Mouse (Mus musculus) embryo, embryonic 9.5 days (tissue): ENCODE data around the gene Polr3gl.

Experiments used
- DNase-seq: peaks from one replicate; pipeline ENCODE4 v3.0.0-alpha.2; 2017; ENCODE audit errors: extremely low spot score

Gene Polr3gl

DNA sequence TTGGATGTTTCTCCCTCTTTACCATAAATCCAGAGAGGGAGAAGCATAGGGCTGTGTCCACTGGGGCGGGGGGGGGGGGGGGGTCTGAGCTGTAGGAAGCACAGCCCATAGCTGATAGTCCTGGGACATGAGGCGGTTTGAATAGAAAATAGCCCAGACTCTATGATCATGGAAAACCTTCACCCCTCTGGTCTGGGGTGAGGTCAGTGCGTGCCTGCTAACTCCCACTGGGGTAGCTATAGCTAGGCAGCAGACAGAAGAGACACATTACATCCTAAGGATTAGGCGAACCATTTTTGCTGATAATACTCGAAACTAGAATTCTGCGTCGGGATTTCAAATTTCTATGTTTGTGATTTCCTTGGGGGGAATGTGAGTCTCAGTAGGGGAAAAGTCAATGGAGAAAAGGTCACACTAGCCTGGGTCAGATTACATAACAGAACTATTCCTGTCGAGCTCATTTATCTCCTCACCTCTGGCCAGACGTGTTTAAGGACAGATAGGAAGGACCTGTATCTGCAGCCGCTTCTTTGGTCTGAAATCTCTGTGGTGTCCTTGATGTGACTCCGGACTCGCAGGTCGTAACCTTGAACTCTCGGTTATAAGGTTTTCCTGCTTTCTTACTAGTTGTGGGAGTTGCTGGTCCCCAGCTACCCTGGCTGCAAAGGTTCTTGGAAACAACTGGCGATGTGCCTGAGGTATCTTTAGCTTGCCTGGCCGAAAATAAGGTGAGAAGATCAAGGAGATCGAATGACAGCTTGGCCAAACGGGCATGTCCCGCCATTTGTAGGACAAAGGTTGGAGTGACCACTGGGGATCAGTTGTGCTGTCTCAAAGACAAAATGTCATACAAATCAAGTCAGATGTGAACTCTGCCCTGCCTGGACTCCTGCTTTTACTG lies 20.1 kb downstream of the Polr3gl start:
- DNase-seq = no peak

DNA sequence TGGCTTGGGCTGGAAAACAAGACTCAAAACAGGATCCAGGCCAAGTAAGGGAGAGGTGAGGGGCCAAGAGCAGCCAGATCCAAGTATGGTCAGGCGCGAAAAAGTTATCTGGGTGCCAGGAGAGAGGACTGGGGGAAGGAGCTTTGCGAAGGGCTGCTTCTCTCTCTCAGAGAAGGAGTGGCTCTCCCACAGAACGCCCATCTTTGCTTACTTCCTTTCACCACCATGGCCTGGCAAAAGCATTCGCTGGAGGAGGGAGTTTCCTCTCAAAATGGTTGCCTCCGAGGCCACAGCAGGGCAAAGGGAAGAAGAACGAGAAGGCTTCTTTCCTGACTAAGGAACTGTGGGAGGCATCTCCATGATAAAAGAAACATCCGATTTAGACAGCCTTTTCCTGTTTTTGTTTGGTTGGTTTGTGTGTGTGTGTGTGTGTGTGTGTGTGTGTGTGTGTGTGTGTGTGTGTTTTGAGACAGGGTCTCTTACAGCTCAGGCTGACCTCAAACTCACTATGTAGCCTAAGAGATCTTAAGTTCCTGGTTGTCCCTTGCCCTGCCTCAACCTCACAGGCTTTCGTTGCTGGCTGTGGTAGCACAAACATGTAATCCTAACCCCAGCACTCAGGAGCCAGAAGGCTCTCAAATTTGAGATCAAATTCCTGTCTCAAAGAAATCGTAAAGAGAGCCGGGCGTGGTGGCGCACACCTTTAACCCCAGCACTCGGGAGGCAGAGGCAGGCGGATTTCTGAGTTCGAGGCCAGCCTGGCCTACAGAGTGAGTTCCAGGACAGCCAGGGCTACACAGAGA lies 21.9 kb downstream of the Polr3gl start:
- no peak for DNase-seq

DNA sequence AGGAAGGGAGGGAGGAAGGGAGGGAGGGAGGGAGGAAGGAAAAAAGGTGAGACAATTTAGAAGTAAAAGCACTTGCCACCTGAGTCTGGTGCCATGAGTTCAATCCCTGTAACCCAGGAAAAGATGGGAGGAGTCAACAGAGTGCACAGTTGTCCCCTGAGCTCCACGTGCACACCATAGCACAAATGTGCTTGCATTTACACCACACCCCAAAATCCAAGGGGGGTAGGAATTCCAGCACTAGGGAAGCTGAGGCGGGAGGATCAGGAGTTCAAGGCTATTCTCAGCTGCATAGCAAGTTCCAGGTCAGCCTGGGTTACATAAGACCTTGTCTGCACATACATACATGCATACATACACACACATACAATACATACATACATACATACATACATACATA lies 22.6 kb downstream of the Polr3gl start:
- no peak for DNase-seq

DNA sequence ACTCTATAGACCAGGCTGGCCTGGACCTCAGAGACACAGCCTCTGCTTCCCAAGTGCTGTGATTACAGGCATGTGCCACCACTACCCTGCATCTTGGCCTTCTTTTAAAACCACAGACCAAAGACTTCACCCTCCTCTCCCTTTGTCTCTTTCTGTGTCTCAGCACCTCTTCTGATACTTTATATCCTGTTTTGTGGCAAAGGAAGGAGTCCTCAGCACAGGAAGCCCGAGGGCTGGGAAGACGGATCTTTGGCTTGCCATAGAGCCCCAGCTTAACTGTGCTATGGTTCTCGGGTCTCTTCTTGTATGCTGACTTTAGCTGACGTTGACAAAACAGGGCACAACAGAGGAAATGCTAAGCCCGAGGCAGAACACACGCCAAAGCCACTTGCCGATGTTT lies 23.3 kb downstream of the Polr3gl start:
- no peak for DNase-seq

DNA sequence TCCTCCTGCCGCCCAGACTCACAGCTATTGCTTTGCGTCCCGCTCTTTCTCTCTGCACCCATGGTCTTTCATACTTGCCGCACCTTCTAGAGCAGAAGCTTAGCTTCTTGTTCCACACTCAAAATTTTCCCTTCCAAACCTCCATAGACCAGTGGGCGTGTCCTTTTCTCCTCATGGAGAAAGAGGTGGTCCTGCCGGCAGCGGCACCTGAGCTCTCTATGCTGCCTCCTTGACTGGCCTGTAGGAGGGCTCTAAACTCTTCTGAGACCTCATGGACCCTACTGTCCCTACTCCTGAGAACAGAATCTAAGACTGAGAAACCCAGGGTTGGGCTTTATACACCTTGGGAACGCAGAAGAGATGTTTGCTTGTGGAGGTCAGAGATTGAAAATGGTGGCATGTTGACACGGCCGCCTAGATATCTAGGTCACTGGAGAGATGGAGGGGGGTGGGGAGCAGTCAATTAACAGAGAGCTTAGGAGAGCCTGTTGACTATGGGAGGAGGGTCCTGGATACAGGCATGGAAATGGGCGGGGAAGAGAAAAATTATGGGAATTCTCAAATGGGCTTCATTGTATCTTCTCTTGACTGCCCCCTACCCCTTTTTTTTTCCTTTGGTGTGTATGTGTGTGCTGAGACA lies 23.9 kb downstream of the Polr3gl start:
- no peak for DNase-seq

DNA sequence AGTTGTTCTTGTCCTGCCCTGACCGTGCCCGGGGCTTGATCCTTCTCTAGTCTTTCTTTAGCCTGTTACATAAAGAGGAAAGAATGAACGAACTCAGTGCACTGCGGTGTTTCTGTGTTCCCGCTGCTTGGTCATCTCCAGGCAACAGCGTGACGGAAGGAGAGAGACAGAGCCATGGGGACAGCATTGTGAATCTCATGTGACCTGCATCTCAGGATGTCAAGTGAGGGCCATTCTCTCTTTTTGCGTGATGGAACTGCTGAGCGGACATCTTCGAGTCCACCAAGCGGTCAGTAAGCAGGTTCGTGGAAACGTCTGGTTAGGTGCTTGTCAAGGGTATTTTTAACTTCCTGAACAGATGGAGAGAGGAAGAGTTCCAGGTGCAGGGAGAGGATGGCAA lies 24.5 kb downstream of the Polr3gl start:
- DNase-seq = no peak

DNA sequence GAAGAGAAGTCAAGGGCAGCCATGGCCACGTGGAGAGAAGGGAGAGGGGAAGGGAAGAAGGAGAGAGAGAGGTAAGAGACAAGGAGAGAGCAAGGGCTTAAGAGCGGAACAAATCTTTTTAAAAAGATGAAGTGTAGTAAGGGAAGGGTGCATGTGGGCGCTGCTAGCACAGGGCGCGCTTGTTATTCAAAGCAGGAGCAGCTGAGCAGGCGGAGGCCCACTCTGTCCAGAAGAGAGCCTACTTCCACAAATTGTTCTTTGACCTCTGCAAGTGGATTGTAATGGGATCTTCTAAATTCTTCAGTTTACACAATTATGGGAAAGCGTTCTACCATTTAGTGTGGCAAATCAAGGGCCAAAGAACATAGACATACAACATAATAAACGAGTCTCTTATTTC lies 25.4 kb downstream of the Polr3gl start:
- no peak for DNase-seq

DNA sequence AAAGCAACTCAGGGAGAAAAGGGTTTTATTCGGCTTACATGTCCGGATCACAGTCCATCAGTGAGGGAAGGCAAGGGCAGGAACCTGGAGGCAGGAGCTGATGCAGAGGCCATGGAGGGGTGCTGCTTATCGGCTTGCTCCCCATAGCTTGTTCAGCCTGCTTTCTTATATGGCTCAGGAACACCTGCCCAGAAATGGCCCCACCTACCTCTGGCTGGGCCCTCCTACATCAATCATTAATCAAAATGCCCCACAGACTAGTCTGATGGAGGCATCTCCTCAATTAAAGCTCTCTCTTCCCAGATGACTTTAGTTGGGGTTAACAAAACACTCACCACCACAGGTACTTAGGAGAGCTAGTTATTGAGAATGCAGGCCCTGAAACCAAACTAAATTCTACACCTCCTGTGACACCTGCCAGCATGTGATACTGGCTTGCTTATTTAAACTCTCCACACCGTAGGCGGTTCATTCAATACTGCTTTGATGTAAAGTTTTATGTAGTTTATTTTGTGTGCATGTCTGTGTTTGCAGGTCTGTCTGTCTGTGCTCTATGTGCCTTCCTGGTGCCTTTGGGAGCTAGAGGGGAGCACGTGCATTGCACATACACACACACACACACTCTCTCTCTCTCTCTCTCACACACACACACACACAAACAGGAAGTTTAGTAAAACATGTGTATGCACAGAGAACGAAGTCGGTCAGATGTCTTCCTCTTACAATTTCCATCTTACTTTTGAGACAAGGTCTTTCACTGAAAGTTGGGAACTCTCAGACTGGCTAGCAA lies 27.1 kb downstream of the Polr3gl start:
- no peak for DNase-seq

DNA sequence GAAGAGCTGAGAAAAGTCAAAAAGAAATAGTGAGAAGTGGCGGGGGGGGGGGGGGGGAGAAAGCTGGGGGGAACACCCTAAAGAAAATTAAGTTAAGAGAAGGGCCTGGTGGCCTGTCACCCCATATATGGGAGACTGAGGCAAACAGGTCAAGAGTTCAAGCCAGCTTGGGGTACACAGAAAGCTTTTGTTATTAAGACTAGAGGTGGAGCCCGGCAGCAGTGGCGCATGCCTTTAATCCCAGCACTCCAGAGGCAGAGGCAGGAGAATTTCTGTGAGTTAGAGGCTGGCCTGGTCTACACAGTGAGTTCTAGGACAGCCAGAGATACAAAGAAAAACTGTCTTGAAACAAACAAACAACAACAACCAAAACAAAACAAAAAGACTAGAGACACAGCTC lies 28.9 kb downstream of the Polr3gl start:
- no peak for DNase-seq

DNA sequence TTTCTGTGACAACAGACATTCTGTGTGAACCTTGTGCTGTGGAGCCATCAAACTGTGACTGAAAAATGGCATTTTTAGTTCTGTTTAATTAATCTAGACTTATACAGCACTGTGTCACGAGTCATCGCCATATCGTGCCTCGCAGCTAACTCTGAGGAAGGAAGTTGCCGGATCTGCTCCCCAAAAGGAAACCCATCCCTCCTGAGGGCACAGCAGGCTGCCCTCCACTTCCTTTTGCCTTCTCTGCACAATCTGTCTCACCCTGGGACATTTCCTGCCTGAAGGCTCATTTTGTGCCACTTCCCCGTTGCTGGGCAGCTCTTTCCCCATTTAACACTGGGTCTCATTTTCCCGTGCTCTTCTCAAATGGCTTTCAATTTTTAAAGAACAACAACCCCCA lies 29.3 kb downstream of the Polr3gl start:
- no peak for DNase-seq

DNA sequence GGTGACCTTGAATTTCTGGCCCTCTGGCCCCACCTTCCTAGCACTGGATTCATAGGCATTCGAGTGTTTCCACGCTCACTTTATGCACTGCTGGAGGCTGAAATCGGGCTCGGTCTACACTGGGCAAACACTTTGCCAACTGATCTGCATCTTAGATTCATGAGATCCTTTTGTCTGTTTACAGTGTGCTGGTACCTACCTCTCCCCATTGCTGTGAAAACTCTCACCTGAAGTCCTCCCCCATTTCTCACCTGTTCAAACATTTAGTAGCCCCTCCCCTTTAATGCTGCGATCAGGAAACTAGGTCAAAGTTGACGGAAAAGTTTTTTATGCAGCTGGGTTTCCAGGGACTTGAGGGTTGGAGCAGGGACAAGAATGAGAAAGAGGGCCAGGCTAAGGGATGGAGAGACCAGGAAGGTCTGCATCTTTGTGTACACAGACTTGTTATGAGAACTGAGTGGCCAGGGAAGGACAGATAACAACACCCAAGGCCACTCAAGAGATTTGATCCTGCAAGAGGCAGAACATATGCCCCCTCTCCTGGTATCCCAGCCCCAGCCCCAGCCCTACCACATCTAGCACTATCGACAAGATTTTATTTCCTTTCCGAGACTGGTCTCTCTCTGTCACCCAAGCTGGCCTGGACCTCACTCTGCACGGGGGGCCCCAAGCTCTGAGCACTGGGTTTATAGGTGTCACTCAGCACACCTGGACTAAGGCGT lies 29.9 kb downstream of the Polr3gl start:
- no peak for DNase-seq

DNA sequence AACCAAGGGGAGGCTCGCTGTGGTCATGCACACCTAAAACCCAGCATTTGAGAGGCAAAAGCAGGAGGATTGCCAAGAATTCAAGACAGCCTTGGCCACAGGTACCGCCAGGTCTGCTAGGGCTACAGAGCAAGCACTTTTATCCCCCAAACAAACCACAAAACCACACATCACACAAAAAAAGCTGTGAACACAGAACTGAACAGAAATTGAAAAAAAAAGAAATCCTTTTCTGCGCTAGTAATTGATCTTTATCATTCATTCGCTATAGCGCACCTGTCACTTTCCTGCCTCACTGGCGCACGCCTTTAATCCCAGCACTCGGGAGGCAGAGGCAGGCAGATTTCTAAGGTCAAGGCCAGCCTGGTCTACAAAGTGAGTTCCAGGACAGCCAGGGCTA lies 30.7 kb downstream of the Polr3gl start:
- no peak for DNase-seq

DNA sequence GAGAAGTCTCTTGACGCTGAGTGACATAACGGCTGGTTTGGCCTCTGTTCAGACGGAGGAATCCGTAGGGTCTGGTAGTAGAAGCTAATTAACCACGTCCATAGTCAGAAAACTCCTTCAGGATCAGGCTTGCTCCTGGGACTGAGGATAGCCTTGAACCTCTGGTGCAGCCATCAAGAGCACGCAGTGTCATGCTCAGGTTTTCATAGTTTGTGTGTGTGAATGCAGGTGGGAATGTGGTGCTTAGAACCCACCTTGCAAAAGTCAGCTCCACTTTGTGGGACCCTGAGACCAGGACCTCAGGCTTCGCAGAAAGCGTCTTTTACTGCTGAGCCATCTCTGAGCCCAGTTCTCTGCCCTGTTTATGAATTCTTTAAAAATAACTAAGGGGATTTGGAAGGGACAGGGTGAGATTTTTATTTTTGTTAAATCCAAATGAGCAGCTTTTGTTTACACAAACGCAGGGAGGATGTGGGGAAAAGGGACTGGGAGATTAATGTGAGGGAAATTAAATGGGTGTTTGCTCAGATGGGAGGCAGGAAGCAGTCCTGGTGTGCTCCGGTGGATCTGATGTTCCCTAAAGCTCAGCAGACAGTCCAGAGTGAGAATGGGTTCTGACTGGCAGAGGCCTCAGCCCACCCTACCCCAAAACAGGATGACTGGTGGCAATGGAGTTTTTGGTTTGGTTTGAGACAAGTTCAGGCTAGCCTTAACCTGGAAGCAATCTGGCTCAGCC lies 31.9 kb downstream of the Polr3gl start:
- no peak for DNase-seq

DNA sequence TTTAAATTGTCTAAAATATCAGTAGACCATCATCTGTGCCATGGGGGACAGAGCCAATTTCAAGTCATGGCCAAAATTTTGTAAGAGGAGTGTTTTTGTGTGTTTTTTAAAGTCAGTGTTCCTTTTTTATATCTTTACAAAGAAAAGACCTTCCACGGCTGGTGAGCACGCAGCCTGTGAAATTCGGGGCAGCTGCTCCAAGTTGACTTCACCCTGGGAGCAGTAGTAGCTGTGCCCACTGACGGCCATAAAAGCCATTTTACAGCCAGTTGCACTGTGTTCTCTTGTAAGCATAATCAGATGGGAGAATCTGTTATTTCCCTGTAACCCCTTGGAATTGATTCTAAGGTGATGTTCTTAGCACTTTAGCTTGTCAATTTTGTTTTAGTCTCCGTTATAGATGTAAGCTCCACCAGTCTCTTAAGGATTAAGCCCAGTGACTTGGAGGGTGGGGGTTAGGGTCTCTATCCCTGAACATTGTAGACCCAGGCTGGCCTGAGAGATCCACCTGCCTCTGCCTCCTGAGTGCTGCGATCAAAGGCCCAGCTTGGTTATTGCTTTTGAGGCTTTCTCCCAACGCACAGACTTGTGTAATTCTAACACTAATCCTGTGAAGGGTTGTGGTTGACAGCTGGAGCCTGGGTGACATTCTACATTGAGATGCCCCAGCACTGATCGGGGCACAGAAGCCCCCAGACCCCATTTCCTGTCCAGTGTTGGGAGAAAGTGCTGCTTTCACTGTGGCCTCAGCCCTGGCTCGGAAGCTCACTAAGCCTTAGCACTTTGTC lies 32.9 kb downstream of the Polr3gl start:
- DNase-seq = no peak

DNA sequence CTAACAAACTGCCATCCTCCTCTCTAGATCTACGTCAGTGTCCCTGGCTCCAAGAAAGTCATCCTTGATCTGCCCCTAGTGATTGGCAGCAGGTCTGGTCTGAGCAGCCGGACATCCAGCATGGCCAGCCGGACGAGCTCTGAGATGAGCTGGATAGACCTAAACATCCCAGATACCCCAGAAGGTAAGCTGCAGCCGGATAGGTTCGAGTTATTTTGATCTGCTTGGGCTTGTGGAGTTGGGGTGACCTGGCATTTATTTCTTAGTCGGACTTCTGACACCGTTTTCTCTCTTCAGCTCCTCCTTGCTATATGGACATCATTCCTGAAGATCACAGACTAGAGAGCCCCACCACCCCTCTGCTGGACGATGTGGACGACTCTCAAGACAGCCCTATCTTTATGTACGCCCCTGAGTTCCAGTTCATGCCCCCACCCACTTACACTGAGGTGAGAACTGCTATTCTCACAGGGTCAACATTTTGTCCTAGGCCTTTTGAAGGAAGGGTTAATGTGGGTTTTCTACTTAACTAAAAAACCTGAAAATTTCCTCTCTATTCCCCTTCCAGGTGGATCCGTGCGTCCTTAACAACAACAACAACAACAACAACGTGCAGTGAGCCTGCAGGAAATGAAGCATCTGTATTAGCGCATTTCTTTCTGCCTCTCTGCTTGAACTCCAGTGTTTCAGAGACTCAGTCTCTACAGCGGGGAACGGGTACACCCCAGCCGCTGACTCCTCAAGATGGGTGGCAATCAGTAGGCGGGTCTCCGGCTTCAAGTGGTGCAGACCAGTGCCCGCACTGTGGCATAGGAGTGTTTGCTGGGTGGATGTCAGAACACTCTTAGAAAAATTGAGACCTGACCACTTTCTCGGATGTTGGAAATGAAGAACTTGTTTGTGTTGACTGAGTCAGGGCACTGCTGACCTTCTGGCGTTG lies 33.8 kb downstream of the Polr3gl start:
- no peak for DNase-seq

DNA sequence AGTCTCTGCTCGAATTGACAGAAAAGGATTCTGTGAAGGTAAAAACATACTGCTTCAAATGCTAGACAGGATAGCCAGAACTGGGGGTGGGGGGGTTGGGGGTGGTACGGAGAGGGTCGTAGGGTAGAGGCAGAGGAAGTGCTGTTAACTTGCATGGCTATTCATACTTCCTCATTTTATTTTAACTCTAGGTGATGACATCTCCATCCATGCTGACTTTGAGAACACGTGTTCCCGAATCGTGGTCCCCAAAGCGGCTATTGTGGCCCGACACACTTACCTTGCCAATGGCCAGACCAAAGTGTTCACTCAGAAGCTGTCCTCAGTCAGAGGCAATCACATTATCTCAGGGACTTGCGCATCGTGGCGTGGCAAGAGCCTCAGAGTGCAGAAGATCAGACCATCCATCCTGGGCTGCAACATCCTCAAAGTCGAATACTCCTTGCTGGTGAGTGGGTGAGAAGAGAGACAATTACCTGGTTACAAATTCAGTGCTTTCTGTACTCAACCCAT lies 34.5 kb downstream of the Polr3gl start:
- DNase-seq = no peak

DNA sequence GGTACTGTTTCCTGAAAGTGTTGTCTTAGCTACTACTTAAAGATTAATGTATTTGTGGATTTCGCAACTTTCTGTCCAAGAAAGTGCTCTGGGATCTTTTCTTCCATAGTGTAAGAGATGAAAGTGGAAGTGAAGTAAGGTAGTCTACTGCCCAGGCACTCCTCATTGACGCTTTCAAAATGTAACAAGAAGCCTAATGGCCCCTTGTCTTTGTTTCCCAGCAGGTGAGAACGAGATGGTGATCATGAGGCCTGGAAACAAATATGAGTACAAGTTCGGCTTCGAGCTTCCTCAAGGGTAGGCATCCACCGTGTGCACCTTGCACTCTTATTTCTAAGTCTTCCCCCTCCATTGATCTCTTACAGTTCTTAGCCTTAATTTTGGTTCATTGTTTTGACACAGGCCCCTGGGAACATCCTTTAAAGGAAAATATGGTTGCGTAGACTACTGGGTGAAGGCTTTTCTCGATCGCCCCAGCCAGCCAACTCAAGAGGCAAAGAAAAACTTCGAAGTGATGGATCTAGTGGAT lies 35.2 kb downstream of the Polr3gl start:
- no peak for DNase-seq

DNA sequence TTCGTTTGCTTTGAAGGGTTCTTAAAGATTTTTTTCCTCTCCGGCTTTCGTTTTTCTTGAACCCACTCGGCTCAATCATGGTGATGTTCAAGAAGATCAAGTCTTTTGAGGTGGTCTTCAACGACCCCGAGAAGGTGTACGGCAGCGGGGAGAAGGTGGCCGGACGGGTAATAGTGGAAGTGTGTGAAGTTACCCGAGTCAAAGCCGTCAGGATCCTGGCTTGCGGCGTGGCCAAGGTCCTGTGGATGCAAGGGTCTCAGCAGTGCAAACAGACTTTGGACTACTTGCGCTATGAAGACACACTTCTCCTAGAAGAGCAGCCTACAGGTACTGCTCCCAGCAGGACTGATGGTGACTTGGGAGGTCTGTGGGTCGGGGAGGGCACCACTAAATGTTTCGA lies 35.8 kb downstream of the Polr3gl start:
- DNase-seq = peak; percentile 41
